Mouse (Mus musculus): ENCODE results near the gene Nek6. TPM values are rescaled to one million over a fixed set of nuclear protein-coding genes. Genes with fewer than 3 reads are reported as not detected.

The Nek6 gene
- polyA plus RNA-seq, 1 experiment from 2014 or later: 96.0 TPM

DNA sequence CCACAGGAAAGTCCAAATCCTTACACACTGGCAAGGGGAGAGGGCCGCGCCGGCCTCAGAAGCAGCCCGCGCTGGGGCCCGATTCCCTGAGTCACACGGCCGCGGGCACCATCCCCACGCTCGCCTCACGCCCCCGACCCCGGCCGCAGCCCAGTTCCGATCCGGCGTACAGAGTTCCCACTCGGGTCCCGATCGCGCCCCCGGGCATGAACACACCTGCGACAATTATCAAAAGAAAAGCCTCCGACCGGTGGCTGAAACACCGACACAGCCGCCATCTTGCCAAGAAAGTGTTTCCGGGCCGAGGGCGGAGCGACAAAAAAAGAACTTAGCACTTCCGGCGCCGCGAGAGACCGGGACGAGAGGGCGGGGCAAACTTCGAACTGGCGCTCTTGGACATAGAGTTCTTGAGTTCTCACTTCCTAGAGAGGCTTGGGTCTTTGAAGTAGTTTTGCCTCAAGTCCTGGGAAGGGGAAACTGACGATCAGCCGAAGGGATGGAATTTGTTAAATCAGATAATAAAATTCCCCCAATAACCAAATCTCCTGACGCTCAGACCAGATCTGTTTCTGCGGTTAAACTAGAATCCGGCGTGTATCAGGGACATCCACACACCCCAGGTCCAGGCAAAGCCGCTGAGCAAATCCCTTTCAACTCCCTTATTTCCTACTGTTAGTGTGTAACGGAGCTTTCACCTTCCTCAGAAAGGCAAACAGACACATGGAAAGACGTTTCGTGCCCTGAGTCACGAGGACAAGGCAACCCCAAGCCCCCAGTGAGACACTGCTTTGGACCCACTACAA lies 132.4 kb downstream of the Nek6 start, which contains the start of gene Psmb7:
TSS of gene Psmb7 (minus strand) at position 463 of the 803 bp plus-strand sequence.
- WGBS: 2% methylated on average over 52 of the region's 52 CpGs
- peak; percentile 77 for ATAC-seq (ENCODE audit: low FRiP score, low read depth)
- Histone ChIP-seq H3K27me3 (no peaks in the 10 kb centered on the region), H3K9ac (replicated peaks) (peak within 1 kb of the TSS; percentile 68), H3K36me3 (peaks cover 23% of the 10 kb centered on the region), H3K4me1 (peaks cover 17% of the 10 kb centered on the region), H3K9me3 (no peaks in the 10 kb centered on the region), H3K27ac (replicated peaks) (peak within 1 kb of the TSS; percentile 47), H3K4me2 (replicated peaks) (peak within 1 kb of the TSS; percentile 94), H3K4me3 (peak within 1 kb of the TSS; percentile 61)

Small RNA genes lying within 50 kb of the gene (microRNA-seq; reads per million reads assigned to microRNA genes)
- not detected for gene Gm27634

Other genes with a start within 250 kb of the Nek6 start
- gene Dennd1a, start 224.3 kb upstream of the Nek6 start, polyA plus RNA-seq (2016; fragmentation: Nextera tagmentation; extraction: Ambion mirVana): 25.6 and 26.2 TPM in 2 replicates
- gene Lhx2, start 172.4 kb upstream of the Nek6 start, polyA plus RNA-seq (2016; fragmentation: Nextera tagmentation; extraction: Ambion mirVana): 110 and 133 TPM in 2 replicates
- gene Psmb7, start 132.4 kb downstream of the Nek6 start, polyA plus RNA-seq (2016; fragmentation: Nextera tagmentation; extraction: Ambion mirVana): 273 and 282 TPM in 2 replicates
- 0.29 and 0.39 TPM in 2 replicates for gene Nr5a1, start 202.9 kb downstream of the Nek6 start, polyA plus RNA-seq (2016; fragmentation: Nextera tagmentation; extraction: Ambion mirVana)

Measured in midbrain, embryonic 12.5 days (tissue).